Mouse (Mus musculus): ENCODE data around the gene Erich2.

The Erich2 gene

DNA sequence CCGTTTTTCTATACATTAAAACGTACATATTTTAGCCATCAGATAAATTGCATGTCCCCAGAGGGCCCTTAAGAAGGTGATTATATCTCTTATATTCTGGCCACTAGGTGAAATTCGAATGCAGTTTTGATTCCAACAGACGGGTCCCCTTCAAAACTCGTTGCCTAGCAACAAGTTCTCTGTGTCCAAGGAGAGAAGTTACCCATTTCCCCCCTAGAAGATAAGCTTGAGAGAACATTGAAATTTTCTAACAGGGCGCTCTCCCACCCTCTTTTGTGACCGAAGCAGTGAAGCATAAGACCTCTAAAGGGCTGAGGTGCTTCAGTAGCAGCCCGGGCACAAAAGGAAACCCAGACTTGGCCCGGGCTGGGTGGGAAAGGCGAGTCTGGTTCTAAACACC is at the start of gene Erich2:
Gene Erich2, plus strand, starts transcription at position 324 of the 400 bp plus-strand sequence.
- DNase-seq (ENCODE audit: low read depth, low spot score) = no peak

DNA sequence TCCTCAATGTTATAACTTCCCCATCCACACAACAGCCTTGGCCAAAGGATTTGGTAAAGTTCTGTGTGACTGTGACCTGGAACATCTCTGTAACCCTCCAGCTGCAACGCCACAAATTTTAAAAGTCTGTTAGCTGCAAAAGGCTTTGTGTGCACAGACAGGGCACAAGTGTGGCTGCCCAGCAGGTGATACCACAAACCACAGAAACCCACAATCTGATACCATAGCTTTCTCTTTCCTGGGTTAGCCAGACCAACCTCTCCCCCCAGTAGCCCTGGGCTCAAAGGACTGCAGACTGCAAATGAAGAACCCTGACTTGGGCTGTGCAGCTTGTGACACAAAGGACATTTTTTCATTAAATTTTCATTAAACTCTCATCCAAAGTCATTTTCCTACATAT is 45.0 kb upstream of the Erich2 start:
- no peak for DNase-seq (ENCODE audit: low read depth, low spot score)

DNA sequence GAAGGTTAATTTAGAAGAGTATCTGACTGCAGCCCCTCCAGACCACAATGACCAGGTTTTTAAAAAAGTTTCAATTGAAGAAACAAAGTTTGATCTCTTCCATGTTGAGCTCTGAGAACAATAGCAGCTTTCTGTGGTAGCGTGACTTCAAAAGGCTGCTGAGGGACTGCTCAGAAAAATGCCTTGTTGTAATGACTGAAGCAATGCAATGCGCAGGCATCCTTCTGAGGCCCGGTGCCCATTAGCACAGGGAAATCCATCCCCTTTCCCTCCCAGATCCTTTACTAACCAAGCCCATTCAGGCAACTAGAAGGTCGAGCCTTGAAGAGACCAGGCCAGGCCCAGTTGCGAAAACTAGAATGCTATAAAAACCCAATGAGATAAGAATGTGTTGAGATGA is 37.5 kb upstream of the Erich2 start:
- DNase-seq (ENCODE audit: low read depth, low spot score) = no peak

DNA sequence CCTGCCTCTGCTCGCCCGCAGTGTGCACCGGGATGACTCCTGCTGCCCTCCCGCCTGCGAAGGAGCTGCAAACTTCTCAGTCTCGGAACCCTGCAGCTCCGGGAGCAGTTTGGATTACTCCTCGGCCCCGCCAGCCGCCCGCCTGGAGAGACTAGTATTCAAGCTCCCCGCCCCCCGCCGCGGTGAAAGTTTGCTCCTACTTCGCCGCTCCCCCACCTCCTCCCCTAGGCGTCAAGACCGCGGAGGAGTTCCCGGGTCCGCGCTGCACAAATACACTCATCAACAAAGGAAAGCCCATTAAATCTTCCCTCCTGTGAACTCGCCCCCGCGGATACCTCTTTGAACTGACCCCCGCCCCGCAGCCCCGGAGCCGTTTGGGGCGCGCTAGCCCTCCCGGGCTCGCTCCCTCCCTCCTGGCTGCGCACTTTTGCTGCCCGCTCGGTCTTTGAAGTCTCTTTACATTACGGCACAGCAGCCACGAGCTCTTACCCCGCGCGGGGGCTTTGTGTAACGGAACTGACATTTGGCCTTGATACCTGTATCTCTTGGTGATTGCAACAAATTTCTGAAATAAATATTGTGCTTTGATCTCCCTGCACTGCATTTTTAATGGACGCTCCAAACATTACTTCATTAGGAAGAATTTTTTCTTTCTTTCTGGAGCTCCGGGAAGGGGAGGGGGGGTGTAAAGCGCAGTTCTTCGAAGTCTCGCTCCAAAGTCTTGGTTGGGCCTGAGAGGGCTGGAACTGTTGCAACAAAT is 36.6 kb upstream of the Erich2 start:
- peak; percentile 8 for DNase-seq (ENCODE audit: low read depth, low spot score)

DNA sequence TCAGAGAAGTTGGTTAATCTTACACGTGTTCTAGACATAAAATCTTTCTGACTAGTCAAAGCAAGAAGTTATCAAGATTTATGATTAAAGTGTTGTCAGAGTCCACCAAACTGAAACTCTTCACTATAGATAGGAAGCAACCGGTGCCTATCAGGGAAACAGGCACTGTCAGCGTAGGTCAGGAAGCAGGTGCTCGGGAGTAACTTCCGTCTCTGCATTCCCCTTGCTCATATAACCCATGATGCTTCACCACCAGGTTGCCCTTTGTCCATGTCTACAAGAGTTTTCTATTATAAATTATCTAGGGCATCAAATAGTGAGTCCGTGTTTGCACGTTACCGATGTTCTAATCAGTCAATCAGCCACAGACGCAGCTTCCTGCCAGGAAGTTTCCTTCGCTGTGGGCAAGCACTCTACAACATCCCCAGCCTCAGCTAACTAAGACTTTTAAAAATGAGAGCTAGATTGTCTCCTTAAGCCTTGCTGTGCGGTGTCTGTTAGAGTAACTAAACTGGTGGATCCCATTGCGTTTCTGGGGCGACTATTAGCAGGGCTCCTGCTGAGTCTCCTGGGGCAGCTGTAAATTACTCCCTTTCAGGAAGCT is 10.8 kb upstream of the Erich2 start:
- DNase-seq (ENCODE audit: low read depth, low spot score) = no peak

DNA sequence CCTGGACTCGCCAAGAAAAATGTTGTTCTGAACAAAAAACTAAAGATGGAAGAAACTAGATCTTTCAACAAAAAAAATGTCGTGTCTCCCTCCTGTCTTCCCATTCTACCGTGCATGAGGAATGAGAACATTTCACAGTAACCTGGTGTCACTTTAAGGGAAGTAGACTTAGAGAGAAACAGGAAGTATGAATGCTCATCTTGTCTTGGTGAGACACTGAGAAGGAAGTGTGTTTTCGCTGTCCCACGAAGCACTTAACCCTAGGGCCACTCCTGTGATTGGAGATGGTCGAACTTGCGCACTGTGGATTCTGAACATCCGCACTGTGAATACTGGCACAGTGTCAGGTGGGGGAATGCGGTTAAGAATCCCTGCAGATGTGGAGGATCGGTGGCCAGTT is 5.2 kb upstream of the Erich2 start:
- DNase-seq (ENCODE audit: low read depth, low spot score) = no peak

DNA sequence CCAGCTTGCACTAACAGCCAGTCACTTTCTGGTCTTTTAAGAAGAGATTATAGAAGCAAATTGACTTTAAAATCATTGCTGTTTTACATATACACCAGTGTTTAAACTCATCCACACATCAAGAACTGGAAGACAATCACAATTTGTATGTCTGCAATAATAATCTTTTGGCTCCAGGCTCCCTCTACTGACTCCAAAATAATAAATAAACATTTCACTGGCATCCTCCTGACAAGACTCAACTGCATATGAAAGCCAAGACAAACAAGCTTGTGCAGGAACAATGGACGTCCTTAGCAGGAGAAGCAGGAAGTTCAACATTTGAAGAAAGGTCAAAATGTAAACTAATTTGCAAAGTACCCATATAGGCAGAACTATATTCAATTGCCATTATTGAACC is 3.4 kb upstream of the Erich2 start:
- no peak for DNase-seq (ENCODE audit: low read depth, low spot score)

DNA sequence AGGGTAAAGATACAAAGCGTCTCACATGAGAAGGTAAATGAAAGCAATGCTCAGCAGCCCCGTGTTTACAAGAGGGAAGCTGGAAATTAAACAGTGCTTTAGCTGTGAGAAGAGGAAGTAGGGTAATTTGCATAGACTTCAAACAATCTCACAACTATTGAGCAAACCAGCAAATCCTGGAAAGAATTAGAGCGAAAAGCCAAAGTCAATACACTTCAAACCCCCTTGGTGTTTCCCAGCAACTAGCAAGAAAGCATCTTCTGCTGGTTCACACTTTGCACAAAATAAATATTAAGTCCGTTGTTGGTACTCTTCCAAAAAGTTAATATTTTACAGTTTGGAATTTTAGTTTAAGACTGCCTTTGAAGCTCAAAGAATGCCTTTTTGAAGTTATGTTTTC is 2.7 kb upstream of the Erich2 start:
- DNase-seq (ENCODE audit: low read depth, low spot score) = no peak

DNA sequence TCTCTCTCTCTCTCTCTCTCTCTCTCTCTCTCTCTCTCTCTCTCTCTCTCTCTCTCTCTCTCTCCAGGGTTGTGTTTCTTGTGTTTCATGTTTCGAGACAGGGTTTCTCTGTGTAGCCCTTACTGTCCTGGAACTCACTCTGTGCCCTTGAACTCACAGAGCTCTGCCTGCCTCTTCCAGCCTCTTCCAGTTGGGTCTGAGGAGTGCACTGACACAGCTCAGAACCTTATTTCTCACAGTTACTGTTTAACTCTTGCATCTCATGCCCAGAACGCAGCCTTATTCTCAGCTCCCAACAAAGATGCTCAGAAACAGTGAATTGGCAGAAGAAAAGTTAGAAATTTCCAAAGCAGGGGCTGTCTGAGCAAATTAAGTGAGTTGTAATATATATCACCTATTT is 2.2 kb upstream of the Erich2 start:
- DNase-seq (ENCODE audit: low read depth, low spot score) = no peak

DNA sequence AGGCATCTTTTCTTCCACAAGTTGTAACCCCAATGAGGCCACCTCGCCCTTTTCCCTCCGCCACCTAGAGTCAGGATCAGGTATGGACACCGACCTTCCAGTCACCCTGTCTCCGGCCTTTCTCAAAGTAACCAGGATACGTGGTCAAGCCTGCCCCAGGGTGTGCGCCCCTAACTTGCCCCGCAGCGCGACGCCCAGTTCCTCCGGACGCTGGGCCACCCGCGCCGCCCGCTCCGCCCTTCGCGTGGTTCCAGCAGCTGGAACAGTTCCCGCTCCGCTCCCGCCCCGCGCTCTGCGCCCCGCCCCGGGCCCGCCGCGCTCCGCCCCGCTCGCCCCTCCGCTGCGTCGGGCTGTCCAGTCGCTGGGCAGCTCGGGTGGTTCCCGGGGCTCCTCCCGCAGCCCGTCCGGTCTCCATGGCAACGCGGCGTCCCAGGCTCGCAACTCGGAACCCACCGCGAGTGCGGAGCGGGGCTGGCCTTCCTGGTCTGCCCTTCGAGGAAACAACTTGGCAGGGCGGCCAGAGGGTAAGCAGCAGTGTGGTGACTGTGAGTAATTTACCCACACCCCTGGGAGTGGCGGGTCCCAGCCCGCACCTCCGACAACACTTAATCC is 508 bp downstream of the Erich2 start:
- DNase-seq (ENCODE audit: low read depth, low spot score) = peak; percentile 11

DNA sequence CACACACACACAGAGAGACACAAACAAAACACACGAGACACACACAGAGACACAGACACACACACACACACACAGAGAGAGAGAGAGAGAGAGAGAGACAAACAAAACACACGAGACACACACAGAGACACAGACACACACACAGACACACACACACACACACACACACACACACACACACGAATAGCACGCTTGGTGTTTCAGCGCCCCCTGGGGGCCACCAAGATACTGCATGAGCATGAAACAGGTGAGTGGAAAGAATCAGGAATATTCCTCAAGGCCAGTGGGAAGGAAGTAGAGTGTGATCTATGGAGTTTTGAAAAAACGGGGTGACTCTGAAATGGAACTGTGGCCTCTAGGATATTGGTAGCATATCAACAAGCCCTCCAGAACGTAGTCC is 29.7 kb downstream of the Erich2 start:
- DNase-seq (ENCODE audit: low read depth, low spot score) = peak; percentile 18

DNA sequence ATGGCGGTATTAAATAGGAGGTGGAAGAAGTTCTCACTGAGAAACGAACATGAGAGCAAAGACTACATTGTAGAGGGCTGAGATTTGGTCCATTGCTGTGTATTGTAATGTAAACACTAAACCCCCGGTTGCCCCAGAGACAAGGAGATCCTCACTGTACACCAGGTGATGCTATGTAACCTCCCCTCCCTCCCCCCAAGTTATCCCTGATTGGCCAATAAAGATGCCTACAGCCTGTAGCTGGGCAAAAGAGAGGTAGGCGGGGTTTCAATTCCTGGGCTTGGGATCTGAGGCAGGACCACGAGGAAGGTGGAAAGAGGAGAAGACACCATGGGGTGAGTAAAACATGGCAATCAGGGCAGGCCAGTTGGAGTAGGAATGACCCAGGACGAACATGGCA is 42.1 kb downstream of the Erich2 start:
- no peak for DNase-seq (ENCODE audit: low read depth, low spot score)

DNA sequence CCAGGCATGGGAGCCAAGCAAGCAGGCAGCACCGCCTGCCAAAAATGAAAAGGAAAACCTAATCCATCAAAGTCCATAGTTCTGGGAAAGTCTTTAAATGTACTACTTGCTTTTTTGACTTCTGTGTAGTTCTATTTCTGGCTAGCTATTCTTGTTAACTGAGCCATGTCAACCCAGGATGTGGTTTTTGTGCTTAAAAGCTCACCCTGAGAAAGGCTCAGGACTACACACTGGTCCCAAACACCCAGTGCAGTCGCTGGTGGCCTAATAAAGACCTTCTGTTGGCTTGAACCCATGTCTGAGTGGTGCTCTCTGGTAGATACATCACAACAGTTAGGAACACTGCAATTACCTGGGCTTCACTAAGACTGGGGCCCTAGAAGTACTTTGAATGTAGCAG is 42.8 kb downstream of the Erich2 start:
- DNase-seq (ENCODE audit: low read depth, low spot score) = no peak

DNA sequence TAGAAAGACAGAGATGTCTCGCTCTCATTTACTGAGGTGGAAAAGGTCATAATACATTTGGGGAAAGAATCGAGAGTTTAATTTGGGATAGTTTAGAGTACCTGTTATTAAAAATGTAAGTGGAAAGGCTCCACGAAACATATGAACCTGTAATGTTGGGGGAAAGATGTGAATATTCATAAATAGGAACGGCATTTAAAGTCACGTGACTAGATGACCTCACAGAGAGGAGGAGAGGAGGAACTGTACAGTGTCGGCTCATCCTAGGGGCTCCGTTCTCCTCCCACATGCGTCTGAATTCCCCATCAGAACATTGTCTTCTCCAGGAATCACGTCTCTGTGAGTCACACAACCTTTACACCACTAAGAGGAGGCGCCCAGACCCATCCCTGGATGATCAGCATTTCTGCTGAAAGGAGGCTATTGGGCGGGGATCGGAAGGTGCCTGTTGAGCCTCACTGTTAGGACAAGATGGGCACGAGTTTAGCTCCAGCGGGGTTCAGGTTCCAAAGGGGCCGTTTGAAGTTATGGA is 43.5 kb downstream of the Erich2 start:
- DNase-seq (ENCODE audit: low read depth, low spot score) = no peak

DNA sequence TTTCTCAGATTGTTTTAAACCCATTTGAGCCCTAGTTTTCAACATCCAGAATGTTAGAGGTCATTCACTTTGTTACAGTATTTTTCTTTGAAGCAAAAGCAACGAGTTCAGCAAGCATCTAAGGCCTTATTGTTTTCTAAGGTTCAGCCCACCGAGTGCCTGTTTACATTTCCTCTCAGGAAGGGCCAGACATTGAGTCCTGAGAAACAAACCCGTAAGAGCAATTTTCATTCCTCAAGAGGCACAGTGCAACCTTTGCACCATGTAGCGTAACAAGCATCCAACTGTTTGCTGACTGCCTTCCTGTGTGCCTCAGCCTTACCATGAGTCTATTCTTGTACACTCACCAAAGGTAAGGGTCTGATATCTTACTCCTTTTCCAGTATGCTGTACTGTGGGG is 44.2 kb downstream of the Erich2 start, which contains the start of gene Gad1:
Gene Gad1, plus strand, starts transcription at position 301 of the 400 bp plus-strand sequence.
- DNase-seq (ENCODE audit: low read depth, low spot score) = no peak

DNA sequence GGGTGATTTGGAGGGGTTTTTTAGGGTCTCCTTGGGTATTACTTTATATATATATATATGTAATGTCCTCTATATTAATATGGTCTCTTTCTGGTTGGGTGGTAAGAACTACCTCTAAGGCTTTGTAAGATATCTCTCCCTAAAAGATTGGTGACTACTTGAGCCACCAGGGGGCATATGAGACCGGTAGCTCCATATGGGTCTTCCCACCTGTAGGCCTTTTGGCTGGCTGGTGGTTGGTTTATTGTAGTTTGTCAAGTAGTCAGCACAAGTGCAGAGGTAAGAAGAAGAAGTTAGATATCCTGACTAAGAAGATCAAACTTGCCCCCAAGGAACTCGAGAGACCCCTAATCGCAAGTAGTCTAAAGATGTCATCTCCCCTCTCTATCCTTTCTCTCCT is 45.2 kb downstream of the Erich2 start:
- no peak for DNase-seq (ENCODE audit: low read depth, low spot score)

DNA sequence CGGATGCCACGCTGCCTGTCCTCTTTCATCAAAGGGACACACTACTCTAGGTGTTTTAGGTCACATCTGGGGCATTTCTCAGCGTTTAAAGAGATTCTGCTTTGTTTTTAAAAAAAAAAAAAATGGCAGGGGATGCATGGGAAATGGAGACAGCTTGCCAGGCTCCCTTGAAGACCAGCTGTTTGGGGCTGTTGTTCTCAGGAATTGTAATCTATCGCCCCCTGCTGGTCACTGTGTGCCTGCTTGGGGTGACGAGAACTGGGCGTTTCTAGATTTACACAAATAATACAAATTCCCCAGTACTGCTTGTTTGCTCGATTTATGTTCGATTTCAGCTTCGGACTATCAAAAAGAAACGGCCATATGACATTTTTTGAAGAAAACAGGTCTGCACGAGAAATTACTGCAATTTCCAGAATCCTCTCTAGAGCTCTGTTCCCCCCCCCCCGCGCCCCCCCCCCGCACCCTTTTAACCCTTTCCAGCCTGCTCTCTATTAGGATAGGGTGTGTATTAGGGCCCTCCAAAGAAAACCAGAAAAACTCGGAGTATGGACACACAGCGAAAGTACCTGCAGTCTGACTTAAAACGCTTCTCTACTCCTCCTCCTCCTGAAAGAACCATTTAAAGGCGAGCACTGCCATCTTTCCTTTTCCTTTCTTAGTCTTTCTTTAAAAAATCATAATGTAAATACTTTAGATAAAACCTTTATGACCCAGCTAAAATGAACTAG is 49.7 kb downstream of the Erich2 start:
- DNase-seq (ENCODE audit: low read depth, low spot score) = peak; percentile 69

DNA sequence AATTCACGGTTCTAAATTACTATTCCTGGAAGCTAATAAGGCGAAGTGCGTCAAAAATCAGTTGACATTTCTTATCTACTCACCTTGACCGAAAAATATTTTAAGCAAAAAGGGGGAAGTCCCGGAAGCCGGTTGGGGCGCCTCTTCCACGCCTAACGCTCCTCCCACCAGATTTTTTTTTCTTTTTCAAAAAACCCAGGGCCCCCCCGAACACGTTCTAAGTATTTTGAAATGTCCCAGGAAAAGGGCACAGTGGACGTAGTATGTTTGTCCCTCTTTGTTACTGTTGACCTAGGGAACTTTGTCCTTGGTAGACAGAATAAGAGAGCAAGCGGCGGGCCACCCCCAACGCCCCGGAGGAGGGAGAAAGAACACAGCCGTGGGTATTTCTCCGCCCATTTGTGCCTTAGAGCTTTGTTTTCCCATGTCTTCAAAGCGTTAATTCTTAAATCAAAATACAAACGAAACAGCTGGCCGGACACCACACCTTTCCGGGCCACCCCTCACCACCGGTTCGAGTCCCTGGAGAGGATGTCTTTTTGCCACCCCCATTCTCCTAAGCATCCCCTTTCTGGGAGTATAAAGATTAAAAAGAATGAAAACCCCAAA is 50.3 kb downstream of the Erich2 start:
- peak; percentile 21 for DNase-seq (ENCODE audit: low read depth, low spot score)

DNA sequence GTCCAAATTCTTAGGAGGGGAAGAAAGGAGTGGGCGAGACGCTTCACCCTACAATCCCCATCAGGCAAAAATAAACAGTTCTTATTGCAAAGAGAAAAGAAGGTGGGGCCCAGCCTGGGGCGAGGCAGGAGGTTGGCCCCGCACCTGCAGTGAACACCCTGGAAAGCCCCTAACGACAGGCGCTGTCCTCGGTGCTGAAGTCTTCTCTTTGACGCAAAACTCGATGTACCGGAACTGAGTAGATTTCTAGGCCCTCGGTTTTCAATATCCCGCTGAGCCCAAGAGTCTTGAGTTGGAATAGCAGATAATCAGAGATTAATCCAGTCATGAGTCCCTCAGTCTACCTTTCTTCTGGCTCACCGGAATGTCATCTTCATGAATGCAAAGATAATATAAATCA is 50.9 kb downstream of the Erich2 start:
- DNase-seq (ENCODE audit: low read depth, low spot score) = peak; percentile 71

DNA sequence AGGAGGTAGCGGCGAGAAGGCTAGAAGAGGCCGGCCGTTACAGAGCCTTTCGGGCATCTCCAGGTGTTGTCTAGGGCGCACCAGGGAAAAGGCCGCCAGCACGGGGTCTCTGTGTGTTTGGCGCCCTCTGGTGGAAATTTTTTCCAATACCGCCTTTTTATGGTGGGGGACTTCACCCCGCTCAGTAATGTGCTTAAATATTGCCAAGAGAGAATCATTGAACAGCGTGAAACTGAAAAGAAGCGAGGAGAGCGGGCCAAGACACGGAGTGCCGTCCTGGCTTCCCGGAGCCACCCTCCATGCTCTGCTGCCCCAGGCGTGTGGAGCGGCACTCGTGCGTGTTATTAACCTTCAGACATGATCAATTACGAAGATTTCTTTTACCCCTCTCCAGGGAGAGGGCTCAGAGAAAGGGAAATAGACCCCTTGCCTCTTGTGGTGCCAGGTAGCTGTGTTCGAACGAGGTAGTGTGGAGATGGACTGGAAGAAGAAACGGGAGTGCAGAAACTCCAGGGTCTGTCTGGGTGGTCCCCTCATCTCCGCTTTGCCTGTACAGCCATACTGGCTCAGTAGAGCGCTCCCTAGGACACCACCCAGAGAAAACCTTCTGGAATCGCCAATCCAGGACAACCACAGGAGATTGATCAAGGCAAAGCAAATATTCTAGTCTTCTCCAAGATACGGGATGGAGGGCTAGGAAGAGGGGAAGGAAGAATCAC is 52.6 kb downstream of the Erich2 start:
- peak; percentile 24 for DNase-seq (ENCODE audit: low read depth, low spot score)

DNA sequence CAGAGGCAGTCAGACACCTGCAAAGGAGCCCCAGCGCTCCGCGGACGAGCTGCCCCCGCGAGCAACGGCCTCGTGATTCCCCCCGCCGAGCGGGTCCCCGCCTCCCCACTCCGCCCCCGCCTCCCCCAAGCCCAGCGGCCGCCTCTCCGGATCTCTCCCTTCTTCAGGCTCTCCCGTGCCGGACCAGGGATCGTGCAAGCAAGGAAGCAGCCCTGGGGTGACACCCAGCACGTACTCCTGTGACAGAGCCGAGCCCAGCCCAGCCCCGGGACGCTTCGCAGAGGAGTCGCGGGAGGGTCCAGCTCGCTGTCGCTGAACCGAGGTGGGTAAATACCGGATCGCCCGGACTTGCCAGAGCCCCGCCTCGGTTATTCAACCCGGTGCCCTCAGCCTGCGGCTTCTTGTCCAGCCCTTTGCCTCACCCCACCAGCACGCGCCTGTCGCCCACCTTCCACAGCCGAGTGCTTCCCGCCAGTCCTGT is 53.4 kb downstream of the Erich2 start:
- no peak for DNase-seq (ENCODE audit: low read depth, low spot score)
